Mouse (Mus musculus) lung, postnatal 0 days (tissue): ENCODE results near the gene Slc35c1.

ENCODE experiments used
- CTCF ChIP-seq: IDR thresholded peaks from 2 replicates; pipeline ENCODE4 v1.5.1; 2016; ENCODE audit warnings: antibody characterized with exemption, mild to moderate bottlenecking
- EP300 ChIP-seq: IDR thresholded peaks from 2 replicates; pipeline ENCODE4 v1.6.1; 2016; ENCODE audit warnings: antibody characterized with exemption, mild to moderate bottlenecking, control low read depth

GRCm38 (mm10) chr2:92435023-92435422 is 25.3 kb downstream of the Slc35c1 start:
- no peak for TF ChIP-seq CTCF
- TF ChIP-seq EP300: peak; percentile 68; the same call in 1 of the 2 replicates
